Mouse (Mus musculus) stomach, embryonic 15.5 days (tissue): ENCODE measurements around the gene Rbm47. TPM values are rescaled to one million over a fixed set of nuclear protein-coding genes. Genes with fewer than 3 reads are reported as not detected.

ENCODE experiments used
- ATAC-seq: fragments of 200-750 bp; cut with Nextera tagmentation; 2 replicates; pipeline ENCODE4 v1.8.0; 2017; ENCODE audit warnings: low read depth, moderate number of reproducible peaks, moderate TSS enrichment; ENCODE audit not compliant: insufficient read depth, low FRiP score
- H3K27ac ChIP-seq: fragments of 300-500 bp; sonication (generic); 2 replicates; pipeline ENCODE4 v1.5.1; 2015; ENCODE audit warnings: mild to moderate bottlenecking, inconsistent platforms
- H3K27me3 ChIP-seq: fragments of 300-500 bp; sonication (generic); replicated peaks from 2 replicates; pipeline ENCODE4 v1.6.1; 2015; ENCODE audit warnings: inconsistent platforms
- H3K36me3 ChIP-seq: fragments of 300-500 bp; sonication (generic); 2 replicates; pipeline ENCODE4 v1.6.1; 2015; ENCODE audit warnings: inconsistent platforms
- H3K4me1 ChIP-seq: fragments of 300-500 bp; sonication (generic); 2 replicates; pipeline ENCODE4 v1.6.1; 2015; ENCODE audit warnings: inconsistent platforms
- H3K4me2 ChIP-seq: fragments of 300-500 bp; sonication (generic); 2 replicates; pipeline ENCODE4 v1.6.1; 2015; ENCODE audit warnings: mild to moderate bottlenecking, inconsistent platforms
- H3K4me3 ChIP-seq: fragments of 300-500 bp; sonication (generic); replicated peaks from 2 replicates; pipeline ENCODE4 v1.5.1; 2015; ENCODE audit warnings: inconsistent platforms
- H3K9ac ChIP-seq: fragments of 300-500 bp; sonication (generic); 2 replicates; pipeline ENCODE4 v1.6.1; 2015; ENCODE audit warnings: inconsistent platforms
- H3K9me3 ChIP-seq: fragments of 300-500 bp; sonication (generic); 2 replicates; pipeline ENCODE4 v1.6.1; 2016; ENCODE audit warnings: inconsistent platforms
- WGBS: fragments of 180-500 bp; shearing (Covaris S2); methylation state at CpG from one replicate; pipeline ENCODE4 v1.1.7; 2015; 5-methylcytosine and 5-hydroxymethylcytosine counted together
- polyA plus RNA-seq: library from polyadenylated mRNA; unstranded; fragments of >200 nt; fragmentation: Nextera tagmentation; extraction: Ambion mirVana; gene quantifications from 2 replicates; pipeline ENCODE4 v1.2.1, GENCODE M21; 2015

Gene Rbm47
- polyA plus RNA-seq, 1 experiment from 2014 or later, result 80.6 TPM

DNA sequence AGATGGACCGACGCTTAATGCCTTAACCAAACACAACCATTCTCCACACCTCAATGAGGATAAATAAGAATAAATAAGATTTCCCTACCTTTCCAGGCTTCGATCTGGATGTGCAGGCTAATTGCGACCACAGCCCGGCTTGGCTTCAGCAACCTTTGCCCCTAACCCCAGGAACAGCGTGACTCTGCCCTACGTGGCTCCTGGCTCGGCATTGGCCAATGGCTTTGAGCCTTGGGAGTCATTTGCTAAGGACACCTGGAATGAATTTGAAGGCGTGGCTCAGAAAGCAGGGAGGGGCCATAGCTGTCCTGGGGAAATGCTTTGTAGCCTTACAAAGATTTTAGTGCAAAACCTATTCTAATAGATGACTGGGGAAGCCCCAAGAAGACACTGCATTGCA is 118.5 kb downstream of the Rbm47 start:
- Histone ChIP-seq H3K4me3 (peak overlapping the region; percentile 31), H3K9ac (no peak overlapping the region), H3K27ac (peak overlapping the region; percentile 81), H3K4me1 (0 out of 2 replicates have a peak, but pooled peaks cover 5% of the 10 kb centered on the region), H3K9me3 (no peaks in the 10 kb centered on the region), H3K27me3 (no peaks in the 10 kb centered on the region), H3K4me2 (no peak overlapping the region), H3K36me3 (no peaks in the 10 kb centered on the region)
- WGBS, result 45% methylated on average over 9 of the region's 9 CpGs
- ATAC-seq, result peak; percentile 63; the same call in 1 of the 2 replicates

DNA sequence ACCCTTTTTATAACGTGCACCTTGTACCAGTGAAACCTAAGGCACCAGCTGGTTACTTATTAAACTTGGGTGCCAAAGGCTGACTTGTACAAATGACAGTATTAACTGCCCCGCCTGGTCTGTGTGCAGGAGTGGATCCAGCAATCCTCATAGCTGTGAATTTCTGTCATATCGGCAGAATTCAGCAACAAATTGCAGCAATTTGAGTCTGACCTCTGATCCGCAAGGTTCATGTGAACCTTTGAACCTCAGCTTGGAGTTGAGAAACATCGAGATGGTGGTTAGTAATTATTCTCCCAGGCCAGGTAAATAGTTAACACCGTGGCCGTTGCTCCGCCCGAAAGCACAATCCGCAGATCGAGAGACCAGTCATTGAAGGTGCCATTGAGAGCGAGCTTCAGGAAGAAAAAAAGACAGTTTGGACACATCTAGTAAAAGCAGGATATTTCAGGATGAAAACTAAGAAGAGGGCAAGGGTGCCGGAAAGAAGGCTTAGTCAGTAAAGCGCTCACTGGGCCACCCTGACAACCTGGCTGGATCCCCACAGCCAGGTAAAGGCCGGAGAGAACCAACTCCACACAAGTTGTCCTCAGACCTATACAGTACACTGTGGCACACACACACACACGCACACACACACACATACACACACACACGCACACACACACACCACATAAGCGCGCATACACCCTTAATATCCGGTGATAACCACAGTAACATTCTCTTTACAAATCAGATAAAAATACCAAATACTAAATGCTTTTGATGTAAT is 120.0 kb downstream of the Rbm47 start:
- H3K4me1 ChIP-seq, result 0 out of 2 replicates have a peak, but pooled peaks cover 5% of the 10 kb centered on the region
- peak; percentile 87 for ATAC-seq
- WGBS, result 60% methylated on average over 20 of the region's 20 CpGs
- H3K4me2 ChIP-seq, result peak overlapping the region; percentile 26
- no peaks in the 10 kb centered on the region for H3K36me3 ChIP-seq
- no peaks in the 10 kb centered on the region for H3K27me3 ChIP-seq
- H3K9me3 ChIP-seq, result no peaks in the 10 kb centered on the region
- H3K9ac ChIP-seq, result no peak overlapping the region
- H3K27ac ChIP-seq, result peak overlapping the region; percentile 81
- peak overlapping the region; percentile 31 for H3K4me3 ChIP-seq

DNA sequence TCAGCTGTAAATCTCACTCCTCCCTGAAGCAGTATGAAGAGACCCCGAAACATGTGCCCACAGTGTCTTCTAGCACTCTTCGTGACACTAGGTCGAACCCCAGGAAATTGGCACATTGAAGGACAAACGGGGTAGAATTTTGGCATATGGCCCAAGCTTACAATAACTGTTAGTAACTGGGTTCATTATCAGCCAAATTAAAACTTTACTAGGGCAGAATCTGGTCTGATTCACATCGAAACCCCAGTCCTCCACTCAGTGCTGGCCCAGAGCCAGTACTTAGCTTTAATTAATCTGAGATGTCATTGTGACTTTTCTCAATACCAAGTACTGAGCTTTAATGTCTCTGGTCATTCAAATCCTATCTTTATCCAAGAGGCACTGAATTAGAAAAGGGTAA is 122.1 kb downstream of the Rbm47 start:
- no peaks in the 10 kb centered on the region for H3K36me3 ChIP-seq
- H3K27me3 ChIP-seq, result no peaks in the 10 kb centered on the region
- no peak overlapping the region for H3K4me2 ChIP-seq
- 64% methylated on average over 5 of the region's 5 CpGs for whole genome bisulfite sequencing
- H3K9ac ChIP-seq, result no peak overlapping the region
- no peak for ATAC-seq
- H3K9me3 ChIP-seq, result no peaks in the 10 kb centered on the region
- H3K4me1 ChIP-seq, result 0 out of 2 replicates have a peak, but pooled peaks cover 5% of the 10 kb centered on the region
- H3K27ac ChIP-seq, result no peak overlapping the region
- H3K4me3 ChIP-seq, result no peak overlapping the region

DNA sequence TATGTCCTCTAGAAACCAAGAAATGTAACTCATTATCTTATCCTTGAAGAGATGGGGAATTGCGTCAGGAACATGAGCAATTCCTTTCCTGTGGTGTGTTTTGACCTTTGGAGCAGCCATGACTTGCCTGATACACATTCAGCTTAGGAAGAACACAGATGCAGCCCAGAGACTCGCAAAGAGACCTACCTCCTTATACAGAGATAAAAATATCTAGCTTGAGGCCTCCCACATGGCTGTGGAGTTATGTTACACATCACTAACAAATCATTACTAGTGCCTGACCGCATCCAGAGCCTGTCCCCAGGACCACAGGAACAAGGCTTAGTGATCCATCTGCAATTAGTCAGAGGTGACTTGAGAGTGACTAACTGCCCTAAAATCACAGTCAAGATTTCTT is 126.6 kb downstream of the Rbm47 start:
- no peak overlapping the region for H3K4me2 ChIP-seq
- H3K4me1 ChIP-seq, result 0 out of 2 replicates have a peak, but pooled peaks cover 3% of the 10 kb centered on the region
- H3K27ac ChIP-seq, result no peak overlapping the region
- no peaks in the 10 kb centered on the region for H3K36me3 ChIP-seq
- no peaks in the 10 kb centered on the region for H3K9me3 ChIP-seq
- WGBS, result 63% methylated on average over 3 of the region's 3 CpGs
- no peaks in the 10 kb centered on the region for H3K27me3 ChIP-seq
- no peak overlapping the region for H3K9ac ChIP-seq
- no peak for ATAC-seq
- no peak overlapping the region for H3K4me3 ChIP-seq

DNA sequence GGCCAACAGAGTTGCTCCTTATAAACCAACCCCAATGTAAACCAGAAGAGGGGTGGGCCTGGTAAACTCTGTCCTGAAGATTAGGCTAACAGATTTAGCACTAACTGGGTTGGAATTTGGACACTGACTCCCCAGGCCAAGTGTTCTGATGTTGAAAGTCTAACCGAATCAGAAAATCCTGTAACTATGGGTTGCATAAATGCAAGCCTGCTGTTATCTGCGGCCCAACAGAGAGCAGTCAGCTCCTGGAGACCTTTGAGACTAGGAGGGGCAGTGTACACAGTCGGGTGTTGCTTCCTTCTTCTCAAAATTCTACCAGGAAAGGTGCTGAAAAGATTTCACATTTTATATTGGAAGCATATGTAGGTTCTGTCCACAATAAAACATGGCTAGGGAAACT is 129.0 kb downstream of the Rbm47 start:
- Histone ChIP-seq H3K36me3 (no peaks in the 10 kb centered on the region), H3K4me2 (no peak overlapping the region), H3K9ac (no peak overlapping the region), H3K27ac (peak overlapping the region; percentile 61), H3K4me3 (no peak overlapping the region), H3K4me1 (no peaks in the 10 kb centered on the region), H3K9me3 (no peaks in the 10 kb centered on the region), H3K27me3 (no peaks in the 10 kb centered on the region)
- ATAC-seq, result peak; percentile 74; the same call in 1 of the 2 replicates
- 60% methylated on average over 3 of the region's 3 CpGs for WGBS

DNA sequence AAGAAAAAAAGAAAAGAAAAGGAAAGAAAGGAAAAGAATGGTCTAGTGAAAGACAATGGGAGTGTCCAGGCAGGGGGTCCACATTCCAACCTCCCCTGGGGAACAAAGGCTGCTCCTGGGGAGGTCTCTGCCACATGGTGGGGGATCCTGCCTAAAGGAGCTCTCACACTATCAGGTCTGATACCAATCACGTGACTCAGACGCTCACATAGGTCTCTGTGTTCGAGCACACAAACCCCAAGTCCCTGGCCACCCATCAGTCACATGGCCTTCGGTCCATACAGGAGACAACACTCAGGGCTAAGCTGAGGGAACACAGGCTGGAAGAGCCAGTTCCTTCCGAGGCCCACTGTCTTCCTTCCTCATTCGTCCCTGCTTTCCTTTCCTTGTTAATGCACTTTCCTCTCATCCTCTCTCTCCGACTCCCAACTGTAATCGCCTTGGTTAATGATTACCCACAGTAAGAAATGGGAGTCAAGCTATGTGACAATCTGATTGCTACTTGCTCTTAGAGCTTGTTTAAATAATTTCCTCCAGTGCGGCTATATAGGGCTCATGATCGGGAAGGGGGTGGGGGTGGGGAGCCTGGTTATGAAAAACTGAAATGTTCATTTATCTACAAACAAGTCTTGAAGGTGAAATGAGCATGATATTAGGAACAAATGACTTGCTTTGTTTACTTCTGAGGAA is 130.1 kb downstream of the Rbm47 start:
- no peaks in the 10 kb centered on the region for H3K27me3 ChIP-seq
- WGBS, result 44% methylated on average over 10 of the region's 10 CpGs
- H3K4me2 ChIP-seq, result peak overlapping the region; percentile 32; the same call in 1 of the 2 replicates
- no peak overlapping the region for H3K4me3 ChIP-seq
- H3K36me3 ChIP-seq, result no peaks in the 10 kb centered on the region
- peak overlapping the region; percentile 75 for H3K27ac ChIP-seq
- H3K9me3 ChIP-seq, result no peaks in the 10 kb centered on the region
- no peaks in the 10 kb centered on the region for H3K4me1 ChIP-seq
- ATAC-seq, result peak; percentile 81
- H3K9ac ChIP-seq, result no peak overlapping the region

DNA sequence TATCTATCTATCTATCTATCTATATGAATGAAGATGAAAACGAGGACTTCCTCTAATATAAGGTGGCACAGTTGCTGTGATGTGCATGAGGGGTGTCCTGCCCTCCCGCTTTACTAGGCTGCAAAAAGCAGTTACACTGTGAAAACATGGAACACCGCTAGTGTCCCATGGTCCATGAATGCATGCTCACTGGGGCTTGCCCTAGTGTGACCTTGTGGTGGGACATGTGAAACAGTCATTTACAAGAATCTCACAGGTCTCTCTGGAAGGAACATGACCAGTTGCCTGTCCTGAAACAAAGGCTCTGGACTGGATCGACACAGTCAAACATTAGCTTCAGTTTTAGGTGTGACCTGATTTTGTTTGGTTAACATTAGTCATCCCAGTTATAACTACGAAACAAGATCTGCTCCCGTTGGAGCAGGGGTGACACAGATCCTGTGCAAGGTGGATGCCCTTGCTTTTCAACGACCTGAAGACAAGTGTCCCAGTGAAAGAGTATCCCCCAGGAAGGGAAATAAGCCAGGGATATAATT is 132.1 kb downstream of the Rbm47 start:
- no peaks in the 10 kb centered on the region for H3K27me3 ChIP-seq
- H3K4me1 ChIP-seq, result peaks cover 13% of the 10 kb centered on the region; the same call in 1 of the 2 replicates
- no peak for ATAC-seq
- no peak overlapping the region for H3K4me2 ChIP-seq
- no peak overlapping the region for H3K9ac ChIP-seq
- H3K36me3 ChIP-seq, result no peaks in the 10 kb centered on the region
- WGBS, result 71% methylated on average over 7 of the region's 7 CpGs
- no peak overlapping the region for H3K4me3 ChIP-seq
- H3K9me3 ChIP-seq, result no peaks in the 10 kb centered on the region
- peak overlapping the region; percentile 78 for H3K27ac ChIP-seq

DNA sequence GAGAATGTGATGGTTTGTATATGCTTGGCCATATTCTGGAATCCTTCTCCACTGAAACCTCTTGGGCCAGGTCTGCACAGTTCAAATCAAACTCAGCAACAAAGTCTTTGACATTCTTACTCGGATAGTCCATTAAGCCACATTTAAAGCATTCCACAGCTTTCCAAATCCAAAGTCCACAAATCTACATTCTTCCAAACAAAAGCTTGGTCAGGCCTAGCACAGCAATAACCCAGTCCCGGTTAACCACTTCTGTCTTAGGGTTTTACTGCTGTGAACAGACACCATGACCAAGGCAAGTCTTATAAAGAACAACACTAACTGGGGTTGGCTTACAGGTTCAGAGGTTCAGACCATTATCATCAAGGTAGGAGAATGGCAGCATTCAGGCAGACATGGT is 133.1 kb downstream of the Rbm47 start:
- Histone ChIP-seq H3K4me2 (no peak overlapping the region), H3K36me3 (no peaks in the 10 kb centered on the region), H3K4me1 (peaks cover 13% of the 10 kb centered on the region; the same call in 1 of the 2 replicates), H3K4me3 (no peak overlapping the region), H3K9ac (no peak overlapping the region), H3K9me3 (no peaks in the 10 kb centered on the region), H3K27ac (no peak overlapping the region), H3K27me3 (no peaks in the 10 kb centered on the region)
- WGBS, result 70% methylated on average over 2 of the region's 2 CpGs
- no peak for ATAC-seq

DNA sequence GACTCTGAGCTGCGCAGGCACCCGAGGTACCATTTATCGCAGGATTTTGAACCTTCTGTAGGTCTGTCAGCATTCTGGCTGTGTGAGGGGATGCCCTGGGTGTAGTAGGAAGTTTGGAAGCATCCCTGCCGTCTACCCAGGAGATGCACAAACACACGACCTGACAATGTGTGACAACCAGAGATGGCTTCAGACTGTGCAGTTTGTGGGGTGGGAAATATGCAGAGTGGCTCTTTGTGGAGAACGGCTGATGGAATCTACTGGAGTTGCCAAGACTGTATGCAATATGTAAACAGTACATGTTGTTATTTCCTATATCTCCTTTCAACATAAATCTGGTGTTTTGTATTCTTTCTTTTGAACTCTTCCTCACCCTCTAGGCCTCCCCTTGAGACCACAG is 135.9 kb downstream of the Rbm47 start:
- no peaks in the 10 kb centered on the region for H3K27me3 ChIP-seq
- no peak overlapping the region for H3K9ac ChIP-seq
- H3K27ac ChIP-seq, result no peak overlapping the region
- no peaks in the 10 kb centered on the region for H3K9me3 ChIP-seq
- no peak overlapping the region for H3K4me2 ChIP-seq
- H3K4me1 ChIP-seq, result peaks cover 16% of the 10 kb centered on the region; the same call in 1 of the 2 replicates
- WGBS, result 62% methylated on average over 6 of the region's 6 CpGs
- no peaks in the 10 kb centered on the region for H3K36me3 ChIP-seq
- ATAC-seq, result no peak
- H3K4me3 ChIP-seq, result no peak overlapping the region

DNA sequence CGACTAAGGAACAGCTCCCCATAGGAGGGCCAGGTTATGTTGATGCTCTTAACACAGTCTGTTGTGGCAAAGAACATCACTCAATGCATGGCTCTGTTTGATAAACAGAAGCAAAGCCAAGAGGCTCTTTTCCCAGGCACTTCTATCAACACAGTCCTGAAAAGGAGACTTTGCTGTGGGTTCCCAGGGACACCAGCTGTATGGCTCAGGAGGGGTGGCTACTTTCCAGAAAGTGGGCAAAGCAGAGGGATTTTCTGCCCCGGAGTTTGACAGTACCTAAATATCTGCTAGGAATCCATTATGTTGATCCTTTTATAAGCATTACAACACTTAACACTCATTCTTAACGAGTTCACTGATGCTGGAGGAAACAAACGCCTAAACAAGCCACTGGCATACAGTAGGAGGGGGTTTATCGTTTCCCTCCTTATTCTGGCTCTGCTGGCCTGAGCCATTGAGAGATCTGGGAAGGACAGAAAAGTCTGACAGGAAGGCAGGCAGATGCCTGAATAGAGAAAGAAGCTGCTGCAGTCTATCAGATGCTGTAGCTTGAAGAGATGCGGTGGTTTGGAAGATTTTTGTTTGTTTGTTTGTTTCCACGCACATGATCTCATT is 136.4 kb downstream of the Rbm47 start:
- WGBS, result 37% methylated on average over 7 of the region's 7 CpGs
- no peak for ATAC-seq
- H3K27ac ChIP-seq, result 0 out of 2 replicates have a peak overlapping the region, but pooled peaks have one; percentile 18
- no peak overlapping the region for H3K4me3 ChIP-seq
- H3K36me3 ChIP-seq, result no peaks in the 10 kb centered on the region
- peaks cover 16% of the 10 kb centered on the region; the same call in 1 of the 2 replicates for H3K4me1 ChIP-seq
- H3K27me3 ChIP-seq, result no peaks in the 10 kb centered on the region
- no peaks in the 10 kb centered on the region for H3K9me3 ChIP-seq
- no peak overlapping the region for H3K4me2 ChIP-seq
- no peak overlapping the region for H3K9ac ChIP-seq

DNA sequence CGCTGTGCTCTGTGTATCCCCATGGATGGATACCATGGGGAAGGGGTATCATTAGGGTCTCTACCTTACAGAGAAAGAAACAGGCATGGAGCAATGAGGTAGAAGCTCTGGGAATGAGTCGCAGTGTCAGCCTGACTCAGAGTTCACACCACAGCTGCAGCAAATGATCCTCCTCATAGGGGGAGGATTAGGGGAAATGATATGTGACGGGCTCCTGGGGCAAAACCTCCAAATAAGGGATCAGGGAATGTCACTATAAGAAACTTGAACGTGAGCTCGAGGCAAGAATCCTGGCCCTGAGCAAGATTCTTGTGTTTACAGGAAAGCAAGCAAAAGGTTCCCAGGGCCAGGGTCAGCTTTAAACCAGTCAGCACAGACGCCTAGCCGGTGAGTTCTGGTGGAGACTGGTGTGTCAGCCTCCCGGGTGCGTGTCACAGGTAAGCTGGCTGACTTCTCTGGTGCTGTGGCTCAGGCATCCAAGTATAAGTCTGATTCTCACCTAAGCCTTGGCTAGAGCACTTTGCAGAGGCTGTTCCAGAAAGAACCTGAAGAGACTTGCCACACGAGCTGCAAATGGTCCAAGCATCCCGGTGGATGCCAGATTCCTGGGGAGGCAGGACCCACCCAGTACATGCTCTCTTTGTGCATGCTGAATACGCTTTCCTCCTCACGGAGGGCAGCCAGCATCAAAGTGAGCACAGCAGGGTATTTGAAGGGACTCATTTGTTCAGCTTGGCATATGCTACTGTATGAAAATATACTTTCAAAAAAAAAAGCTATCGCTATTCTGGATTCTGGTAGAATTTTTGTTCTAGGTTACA is 138.3 kb downstream of the Rbm47 start:
- Histone ChIP-seq H3K27me3 (no peaks in the 10 kb centered on the region), H3K4me1 (peaks cover 16% of the 10 kb centered on the region; the same call in 1 of the 2 replicates), H3K4me2 (no peak overlapping the region), H3K9me3 (no peaks in the 10 kb centered on the region), H3K27ac (no peak overlapping the region), H3K9ac (no peak overlapping the region), H3K36me3 (no peaks in the 10 kb centered on the region), H3K4me3 (no peak overlapping the region)
- ATAC-seq, result no peak
- WGBS, result 55% methylated on average over 14 of the region's 14 CpGs
